Mouse (Mus musculus) heart, embryonic 13.5 days (tissue): ENCODE data around the gene Tcf7. TPM values are rescaled to one million over a fixed set of nuclear protein-coding genes. Genes with fewer than 3 reads are reported as not detected.
A peak's percentile ranks its signal among the peaks of the same experiment; 100 is the strongest.

Experiments used
- ATAC-seq: fragments of 200-750 bp; cut with Nextera tagmentation; 2 replicates; pipeline ENCODE4 v1.8.0; 2017; ENCODE audit warnings: moderate TSS enrichment; ENCODE audit not compliant: insufficient number of reproducible peaks, low FRiP score, low TSS enrichment; ENCODE audit errors: extremely low read depth
- H3K27ac ChIP-seq: fragments of 300-500 bp; sonication (generic); replicated peaks from 2 replicates; pipeline ENCODE4 v1.5.1; 2015; ENCODE audit warnings: moderate library complexity, mild to moderate bottlenecking, inconsistent platforms
- H3K27me3 ChIP-seq: fragments of 300-500 bp; sonication (generic); replicated peaks from 2 replicates; pipeline ENCODE4 v1.6.1; 2015; ENCODE audit warnings: mild to moderate bottlenecking, inconsistent platforms
- H3K36me3 ChIP-seq: fragments of 300-500 bp; sonication (generic); 2 replicates; pipeline ENCODE4 v1.6.1; 2015; ENCODE audit warnings: mild to moderate bottlenecking, inconsistent platforms
- H3K4me1 ChIP-seq: fragments of 300-500 bp; sonication (generic); 2 replicates; pipeline ENCODE4 v1.6.1; 2015; ENCODE audit warnings: inconsistent platforms
- H3K4me2 ChIP-seq: fragments of 300-500 bp; sonication (generic); 2 replicates; pipeline ENCODE4 v1.6.1; 2015; ENCODE audit warnings: inconsistent platforms, mild to moderate bottlenecking, moderate library complexity
- H3K4me3 ChIP-seq: fragments of 300-500 bp; sonication (generic); 2 replicates; pipeline ENCODE4 v1.5.1; 2015; ENCODE audit warnings: moderate library complexity, mild to moderate bottlenecking, inconsistent platforms
- H3K9ac ChIP-seq: fragments of 300-500 bp; sonication (generic); 2 replicates; pipeline ENCODE4 v1.6.1; 2015; ENCODE audit warnings: inconsistent platforms, mild to moderate bottlenecking, moderate library complexity
- H3K9me3 ChIP-seq: fragments of 300-500 bp; sonication (generic); 2 replicates; pipeline ENCODE4 v1.6.1; 2016; ENCODE audit warnings: inconsistent platforms
- WGBS: fragments of 180-500 bp; shearing (Covaris S2); methylation state at CpG from one replicate; pipeline ENCODE4 v1.1.7; 2015; ENCODE audit warnings: mixed read lengths; 5-methylcytosine and 5-hydroxymethylcytosine counted together
- polyA plus RNA-seq: library from polyadenylated mRNA; unstranded; fragments of >200 nt; fragmentation: Nextera tagmentation; extraction: Ambion mirVana; gene quantifications from 2 replicates; pipeline ENCODE4 v1.2.1, GENCODE M21; 2015

Gene Tcf7
- polyA plus RNA-seq, 1 experiment from 2014 or later = 4.3 TPM

DNA sequence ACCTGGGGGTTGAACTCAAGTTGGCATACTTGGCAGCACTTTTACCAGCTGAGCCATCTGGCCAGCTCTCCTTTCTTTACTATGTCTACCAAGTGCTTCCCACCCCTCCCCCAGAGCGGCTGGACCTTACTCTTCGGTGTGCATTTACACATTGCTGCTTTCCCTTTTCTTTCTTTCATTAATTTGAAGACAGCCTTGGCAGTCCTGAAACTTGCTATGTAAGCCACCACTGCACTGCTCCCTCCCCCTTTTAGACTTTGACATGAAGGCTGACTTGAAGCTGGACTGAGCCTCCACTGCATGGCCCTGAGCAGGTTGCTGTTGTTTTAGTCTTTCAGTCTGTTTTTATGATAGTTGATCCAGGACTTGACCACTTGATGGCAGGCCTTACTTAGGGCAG is 33.4 kb downstream of the Tcf7 start:
- Histone ChIP-seq H3K36me3 (peaks cover 57% of the 10 kb centered on the region), H3K9me3 (no peaks in the 10 kb centered on the region), H3K4me3 (no peak overlapping the region), H3K27ac (no peak overlapping the region), H3K27me3 (no peaks in the 10 kb centered on the region), H3K4me1 (peaks cover 6% of the 10 kb centered on the region; the same call in 1 of the 2 replicates), H3K4me2 (no peak overlapping the region), H3K9ac (no peak overlapping the region)
- ATAC-seq = no peak
- 92% methylated on average over 2 of the region's 2 CpGs for WGBS

DNA sequence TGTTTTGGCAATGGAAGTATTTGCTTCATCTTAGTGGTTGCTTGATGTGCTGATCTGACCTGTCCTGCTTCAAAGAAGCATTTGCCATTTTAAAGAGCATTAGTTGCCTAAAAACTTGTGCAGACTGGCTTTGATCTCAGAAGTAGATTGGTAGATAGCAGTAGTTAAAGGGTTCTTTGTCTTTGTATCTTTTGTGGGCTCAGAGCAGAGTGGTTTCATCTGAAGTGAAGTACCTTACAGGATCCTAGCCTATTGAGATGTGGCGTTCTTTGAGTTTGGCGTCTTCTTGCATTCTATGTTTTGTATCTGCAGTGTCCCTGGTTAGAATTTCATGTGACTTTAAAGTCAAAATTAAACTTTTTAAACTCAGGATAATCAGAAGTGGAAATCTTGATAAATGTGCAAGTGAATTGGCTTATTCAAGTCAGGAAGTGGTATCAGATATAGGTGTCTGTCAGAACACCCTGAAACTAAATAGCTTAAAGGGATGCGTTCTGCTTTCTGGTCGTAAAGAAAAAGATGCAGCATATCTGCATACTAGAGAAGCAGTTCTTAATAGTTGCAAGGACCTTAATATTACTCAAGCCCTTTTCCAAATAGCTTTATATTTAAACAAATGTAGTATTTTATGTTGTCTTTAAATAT is 41.8 kb downstream of the Tcf7 start:
- Histone ChIP-seq H3K4me1 (no peaks in the 10 kb centered on the region), H3K36me3 (peaks cover 83% of the 10 kb centered on the region), H3K4me2 (no peak overlapping the region), H3K27ac (no peak overlapping the region), H3K27me3 (no peaks in the 10 kb centered on the region), H3K4me3 (no peak overlapping the region), H3K9ac (no peak overlapping the region), H3K9me3 (no peaks in the 10 kb centered on the region)
- ATAC-seq = no peak
- 87% methylated on average over 4 of the region's 4 CpGs for WGBS

DNA sequence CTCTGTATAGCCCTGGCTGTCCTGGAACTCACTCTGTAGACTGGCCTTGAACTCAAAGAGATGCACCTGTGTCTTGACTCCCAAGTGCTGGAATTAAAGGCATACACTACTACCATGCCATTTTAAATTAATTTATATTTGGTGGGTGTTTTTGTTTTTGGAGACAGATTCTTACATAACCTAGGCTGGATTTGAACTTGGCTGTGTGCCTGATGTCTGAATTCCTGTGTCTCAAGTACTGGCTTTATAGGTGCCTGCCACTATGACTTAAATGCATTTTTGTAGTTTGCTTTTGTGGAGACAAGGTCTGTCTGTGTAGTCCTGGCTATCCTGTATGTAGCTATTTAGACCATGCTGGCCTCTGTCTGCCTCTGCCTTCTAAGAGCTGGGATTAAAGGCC is 48.3 kb downstream of the Tcf7 start:
- ATAC-seq = no peak
- H3K4me3 ChIP-seq = no peak overlapping the region
- H3K4me2 ChIP-seq = peak overlapping the region; percentile 88; the same call in 1 of the 2 replicates
- H3K9me3 ChIP-seq = no peaks in the 10 kb centered on the region
- H3K9ac ChIP-seq = 0 out of 2 replicates have a peak overlapping the region, but pooled peaks have one; percentile 40
- H3K27me3 ChIP-seq = no peaks in the 10 kb centered on the region
- H3K36me3 ChIP-seq = peaks cover 39% of the 10 kb centered on the region
- no peak overlapping the region for H3K27ac ChIP-seq
- H3K4me1 ChIP-seq = peaks cover 31% of the 10 kb centered on the region

DNA sequence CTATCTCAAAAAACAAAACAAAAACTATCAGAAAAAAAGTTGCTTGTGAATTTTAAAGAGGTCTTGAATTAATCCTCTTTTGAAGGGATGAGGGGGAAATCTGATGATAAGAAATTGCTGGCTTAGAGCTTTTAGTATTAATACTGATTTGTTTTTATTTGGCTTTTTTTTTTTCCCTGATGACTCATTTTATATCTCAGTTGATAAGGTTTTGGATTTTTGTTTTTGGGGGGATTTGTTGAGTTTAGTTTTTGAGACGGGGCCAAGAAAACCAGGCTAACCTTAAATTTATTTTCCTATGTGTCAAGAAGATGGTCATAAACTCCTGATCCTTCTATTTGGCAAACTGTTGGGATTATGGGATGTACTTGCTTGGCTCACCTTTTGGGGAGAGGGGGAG is 48.9 kb downstream of the Tcf7 start:
- Histone ChIP-seq H3K4me2 (peak overlapping the region; percentile 88), H3K27ac (no peak overlapping the region), H3K9me3 (no peaks in the 10 kb centered on the region), H3K27me3 (no peaks in the 10 kb centered on the region), H3K9ac (no peak overlapping the region), H3K4me3 (peak overlapping the region; percentile 92), H3K4me1 (peaks cover 31% of the 10 kb centered on the region), H3K36me3 (peaks cover 33% of the 10 kb centered on the region)
- no peak for ATAC-seq
- 86% methylated on average over 1 of the region's 1 CpGs for WGBS

DNA sequence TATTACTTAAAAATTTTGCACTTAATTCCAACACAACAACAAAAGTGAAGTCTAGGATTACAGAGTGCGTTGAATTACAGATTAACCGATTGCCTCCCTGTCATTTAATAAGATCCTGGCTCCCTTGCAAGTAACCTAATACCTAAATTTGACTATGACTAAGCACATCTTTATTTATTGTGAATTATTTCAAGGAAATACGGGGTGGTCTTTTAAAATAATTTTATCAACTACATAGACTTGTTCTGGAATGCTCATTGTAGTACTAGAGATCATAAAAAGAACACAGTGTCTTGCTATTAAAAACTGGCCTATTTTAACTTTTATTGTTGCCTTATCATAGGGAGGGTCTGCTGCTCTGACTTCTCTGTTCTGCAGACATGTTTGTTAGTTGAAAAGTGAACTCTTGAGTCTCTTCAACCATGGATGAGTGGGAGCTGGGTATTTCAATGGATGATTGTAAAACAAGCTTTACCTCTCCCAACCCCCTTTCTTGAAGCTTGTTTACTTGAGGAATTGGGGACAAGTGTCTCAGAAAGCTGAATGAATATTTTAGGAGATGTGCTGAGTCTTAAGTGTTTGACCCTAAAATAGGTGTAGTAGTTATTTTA is 49.7 kb downstream of the Tcf7 start:
- ATAC-seq = no peak
- 27% methylated on average over 3 of the region's 3 CpGs for WGBS
- 0 out of 2 replicates have a peak overlapping the region, but pooled peaks have one; percentile 99 for H3K27ac ChIP-seq
- H3K4me1 ChIP-seq = peaks cover 31% of the 10 kb centered on the region
- H3K36me3 ChIP-seq = peaks cover 26% of the 10 kb centered on the region
- H3K9ac ChIP-seq = peak overlapping the region; percentile 99
- H3K4me3 ChIP-seq = peak overlapping the region; percentile 92
- no peaks in the 10 kb centered on the region for H3K27me3 ChIP-seq
- peak overlapping the region; percentile 88 for H3K4me2 ChIP-seq
- H3K9me3 ChIP-seq = no peaks in the 10 kb centered on the region

DNA sequence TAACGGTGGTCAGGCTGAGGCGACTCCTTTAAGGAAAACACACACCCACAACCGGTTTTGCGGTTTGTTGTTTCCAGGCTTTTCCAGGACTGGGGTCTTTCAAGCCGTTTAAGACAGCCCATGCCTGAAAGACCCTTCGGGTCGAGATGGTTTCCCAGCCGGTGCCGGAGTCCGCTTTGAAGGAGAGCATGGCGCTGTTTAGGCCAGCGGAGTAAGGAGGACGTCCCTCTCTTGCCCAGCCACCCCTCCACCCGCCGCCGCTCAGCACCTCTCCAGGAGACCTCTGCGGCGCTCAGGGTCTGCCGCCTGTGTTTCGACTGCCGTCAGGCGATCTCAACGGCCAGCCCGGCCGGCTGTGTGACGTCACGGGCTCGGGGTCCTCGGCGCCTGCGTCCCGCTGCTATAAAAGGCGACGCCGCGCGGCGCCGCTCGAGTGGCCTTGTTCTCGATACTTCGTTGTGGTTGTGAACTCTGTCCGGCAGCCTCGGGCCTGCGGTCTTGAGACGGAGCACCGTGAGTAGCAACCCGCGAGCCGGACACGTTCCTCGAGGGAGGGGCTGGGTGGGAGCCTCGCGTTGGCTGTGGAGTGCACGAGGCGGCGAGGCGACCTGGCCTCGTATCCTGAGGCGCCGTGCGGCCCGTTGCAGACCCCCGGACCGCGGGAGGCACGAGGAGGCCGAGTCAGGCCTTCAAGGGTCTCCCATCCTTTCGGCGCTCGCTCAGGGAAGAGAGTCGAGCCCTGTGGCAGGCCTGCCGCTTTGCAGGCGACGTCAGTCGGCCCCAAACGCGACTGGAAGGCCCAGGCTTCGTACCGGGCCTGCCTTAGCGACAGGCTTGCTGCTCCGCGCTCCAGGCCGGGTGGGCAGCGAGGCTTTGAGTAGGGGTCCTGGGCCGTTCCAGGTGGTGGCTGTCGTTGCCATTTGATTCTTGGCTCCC is 50.9 kb downstream of the Tcf7 start, which contains the start of gene Skp1a:
TSS of gene Skp1a (plus strand) at position 390 of the 936 bp plus-strand sequence.
- H3K9ac ChIP-seq = peak within 1 kb of the TSS; percentile 99

DNA sequence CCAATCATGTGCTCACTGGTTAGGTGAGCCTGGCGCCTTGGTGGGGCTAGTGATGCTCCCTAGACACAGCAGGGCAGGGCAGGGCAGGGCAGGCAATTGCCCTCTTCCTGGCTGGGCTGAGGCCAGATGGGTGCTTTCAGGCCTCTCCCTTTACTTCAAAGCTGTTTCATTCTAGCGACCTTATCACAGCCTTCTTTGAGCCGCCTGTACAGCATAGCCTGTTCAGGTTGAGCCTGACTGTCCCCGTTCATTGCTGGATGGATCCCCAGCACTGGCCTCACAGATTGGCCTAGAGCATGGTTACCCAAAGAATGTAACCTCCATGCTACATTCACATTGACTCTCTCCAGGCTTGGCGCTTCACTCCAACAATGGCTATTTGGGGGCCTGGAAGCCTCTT is 52.1 kb downstream of the Tcf7 start:
- Histone ChIP-seq H3K27me3 (no peaks in the 10 kb centered on the region), H3K4me2 (peak overlapping the region; percentile 88), H3K27ac (peak overlapping the region; percentile 99), H3K4me1 (peaks cover 31% of the 10 kb centered on the region), H3K9me3 (no peaks in the 10 kb centered on the region), H3K36me3 (peaks cover 2% of the 10 kb centered on the region; the same call in 1 of the 2 replicates), H3K4me3 (peak overlapping the region; percentile 92), H3K9ac (peak overlapping the region; percentile 99)
- WGBS = 59% methylated on average over 5 of the region's 5 CpGs
- ATAC-seq = no peak

More for the DNA sequence above, 50.9 kb downstream of the Tcf7 start, which contains the start of gene Skp1a:
- Histone ChIP-seq H3K4me3 (peak within 1 kb of the TSS; percentile 92), H3K27me3 (no peaks in the 10 kb centered on the region), H3K4me2 (peak within 1 kb of the TSS; percentile 88), H3K36me3 (peaks cover 13% of the 10 kb centered on the region), H3K9me3 (no peaks in the 10 kb centered on the region), H3K4me1 (peaks cover 31% of the 10 kb centered on the region), H3K27ac (peak within 1 kb of the TSS; percentile 99)
- ATAC-seq = peak; percentile 85
- WGBS = under 1% methylated on average over 87 of the region's 87 CpGs

DNA sequence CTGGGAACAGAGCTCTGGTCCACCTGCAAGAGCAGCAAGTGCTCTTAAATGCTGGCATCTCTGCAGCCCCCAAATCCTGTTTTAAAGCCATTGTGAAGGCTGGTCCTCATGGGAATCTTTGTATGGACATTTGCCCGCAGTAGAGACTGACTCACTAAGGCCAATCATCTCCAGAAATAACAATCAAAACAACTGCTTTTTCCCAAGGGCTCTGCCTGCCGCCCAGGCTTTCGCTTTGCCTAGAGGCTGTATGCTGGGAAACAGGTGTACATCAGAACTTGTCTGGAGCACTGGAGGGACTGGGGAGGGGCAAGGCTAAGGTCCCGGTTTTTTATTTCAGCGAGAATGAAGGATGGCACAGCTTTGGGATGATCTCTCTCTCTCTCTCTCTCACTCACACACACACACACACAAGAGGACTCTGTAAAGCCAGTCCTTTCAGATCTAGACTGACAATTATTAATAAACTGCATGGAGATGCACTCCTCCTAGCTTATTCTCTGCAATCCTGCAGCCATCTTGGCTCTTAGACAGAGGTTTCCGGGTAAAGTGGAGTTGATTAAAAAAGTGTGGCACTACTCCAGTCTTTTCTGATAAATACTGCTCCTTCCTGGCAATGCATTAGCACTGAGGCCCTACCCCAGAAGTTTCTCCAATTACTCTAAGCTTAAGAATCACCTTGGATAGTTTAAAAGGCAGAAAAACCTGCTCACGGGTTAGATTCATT is 53.9 kb downstream of the Tcf7 start:
- WGBS = 71% methylated on average over 7 of the region's 7 CpGs
- no peak overlapping the region for H3K9ac ChIP-seq
- no peak overlapping the region for H3K4me3 ChIP-seq
- no peaks in the 10 kb centered on the region for H3K36me3 ChIP-seq
- no peak overlapping the region for H3K4me2 ChIP-seq
- peaks cover 10% of the 10 kb centered on the region for H3K27me3 ChIP-seq
- no peak for ATAC-seq
- H3K9me3 ChIP-seq = no peaks in the 10 kb centered on the region
- no peak overlapping the region for H3K27ac ChIP-seq
- peaks cover 27% of the 10 kb centered on the region for H3K4me1 ChIP-seq

DNA sequence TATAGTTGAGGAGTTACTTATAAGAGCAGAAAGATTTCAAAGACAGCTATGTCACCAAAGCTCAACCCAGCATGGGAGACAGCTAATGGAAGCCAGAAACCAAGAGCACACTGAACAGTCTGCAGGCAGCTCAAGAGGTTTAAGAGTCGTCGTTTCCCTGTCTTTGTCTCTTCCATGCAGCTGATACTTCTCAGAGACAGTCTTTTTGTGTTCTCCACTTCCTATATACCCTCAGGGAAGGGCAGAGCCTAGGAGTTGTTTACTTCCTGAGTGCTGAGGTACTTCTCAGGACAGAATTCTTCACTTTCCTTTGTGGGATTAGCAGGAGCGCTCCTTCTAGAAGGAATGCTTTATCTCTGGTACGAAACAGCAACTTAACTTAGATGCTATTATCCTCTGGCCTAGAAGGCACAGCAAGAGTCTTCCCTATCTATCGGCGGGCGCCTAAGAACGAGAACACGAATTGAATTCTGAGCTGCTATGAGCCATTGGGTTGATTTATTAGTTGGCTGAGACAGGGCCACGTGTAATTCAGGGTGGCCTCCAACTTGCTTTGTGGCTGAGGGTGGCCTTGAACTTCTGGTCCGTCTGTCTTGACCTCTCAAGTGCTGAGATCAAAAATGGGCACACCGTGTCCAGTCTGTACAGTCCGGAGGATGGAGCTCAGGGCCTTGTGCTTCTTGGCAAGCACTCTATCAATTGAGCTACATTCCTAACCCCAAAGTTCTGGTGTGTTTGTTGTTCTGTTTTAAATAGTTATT is 55.2 kb downstream of the Tcf7 start:
- WGBS = 70% methylated on average over 13 of the region's 13 CpGs

DNA sequence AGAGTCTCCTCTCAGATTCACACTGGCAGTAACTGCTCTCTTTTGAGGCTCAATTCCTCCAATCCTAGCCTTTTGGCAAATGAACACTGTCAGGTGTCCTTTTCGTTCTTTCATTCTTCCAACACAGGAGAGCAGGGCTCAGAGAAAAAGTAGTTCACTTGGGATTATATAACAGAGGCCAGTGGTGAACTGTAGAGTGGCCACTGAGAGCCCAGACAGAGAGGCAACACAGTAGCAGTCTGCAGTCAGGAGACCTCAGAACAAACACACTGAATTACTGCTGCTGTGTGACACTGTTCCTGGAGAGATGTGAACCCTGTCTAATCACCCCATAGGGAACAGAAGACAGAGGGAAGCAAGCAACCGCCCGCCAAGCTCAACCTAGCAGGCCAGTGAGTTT is 55.8 kb downstream of the Tcf7 start:
- H3K4me1 ChIP-seq = peaks cover 17% of the 10 kb centered on the region
- no peak overlapping the region for H3K4me2 ChIP-seq
- H3K9me3 ChIP-seq = no peaks in the 10 kb centered on the region
- H3K36me3 ChIP-seq = no peaks in the 10 kb centered on the region
- no peak overlapping the region for H3K4me3 ChIP-seq
- no peak for ATAC-seq
- 64% methylated on average over 3 of the region's 3 CpGs for WGBS
- H3K9ac ChIP-seq = no peak overlapping the region
- peaks cover 10% of the 10 kb centered on the region for H3K27me3 ChIP-seq
- no peak overlapping the region for H3K27ac ChIP-seq

More for the DNA sequence above, 55.2 kb downstream of the Tcf7 start:
- no peak overlapping the region for H3K27ac ChIP-seq
- ATAC-seq = no peak
- no peak overlapping the region for H3K4me2 ChIP-seq
- no peaks in the 10 kb centered on the region for H3K9me3 ChIP-seq
- H3K4me1 ChIP-seq = peaks cover 17% of the 10 kb centered on the region
- H3K4me3 ChIP-seq = no peak overlapping the region
- no peak overlapping the region for H3K9ac ChIP-seq
- H3K27me3 ChIP-seq = peaks cover 10% of the 10 kb centered on the region
- H3K36me3 ChIP-seq = no peaks in the 10 kb centered on the region
